Mouse (Mus musculus): ENCODE data around the gene Kcnj11.

Kcnj11 gene

DNA sequence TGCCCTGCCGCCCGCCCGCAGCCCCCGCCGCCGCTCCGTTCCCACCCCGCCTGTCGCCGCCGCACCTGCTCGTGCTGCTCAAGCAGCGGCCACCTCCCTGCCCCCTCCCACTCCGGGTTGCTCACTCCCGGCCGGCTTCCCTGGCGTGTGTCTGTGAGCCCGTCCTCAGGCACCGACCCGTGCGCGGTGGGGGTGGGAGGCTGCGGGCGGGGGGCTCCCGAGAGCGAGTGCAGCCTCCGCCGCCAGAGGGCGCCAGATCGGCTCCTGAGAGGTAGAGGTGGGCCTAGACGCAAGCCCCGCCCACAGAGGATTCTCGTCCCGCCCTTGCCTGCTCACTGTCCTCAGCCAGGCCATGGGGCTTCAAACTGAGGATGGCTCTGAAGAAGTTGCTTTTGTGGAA lies at the start of gene Kcnj11:
Kcnj11 (minus strand) TSS at position 202 of the 400 bp plus-strand sequence.
- ATAC-seq (ENCODE audit: low TSS enrichment) = peak; percentile 5; the same call in 1 of the 2 replicates

GRCm38 (mm10) chr7:46147417-46147816 lies 46.9 kb upstream of the Kcnj11 start:
- no peak for ATAC-seq (ENCODE audit: low TSS enrichment)

DNA sequence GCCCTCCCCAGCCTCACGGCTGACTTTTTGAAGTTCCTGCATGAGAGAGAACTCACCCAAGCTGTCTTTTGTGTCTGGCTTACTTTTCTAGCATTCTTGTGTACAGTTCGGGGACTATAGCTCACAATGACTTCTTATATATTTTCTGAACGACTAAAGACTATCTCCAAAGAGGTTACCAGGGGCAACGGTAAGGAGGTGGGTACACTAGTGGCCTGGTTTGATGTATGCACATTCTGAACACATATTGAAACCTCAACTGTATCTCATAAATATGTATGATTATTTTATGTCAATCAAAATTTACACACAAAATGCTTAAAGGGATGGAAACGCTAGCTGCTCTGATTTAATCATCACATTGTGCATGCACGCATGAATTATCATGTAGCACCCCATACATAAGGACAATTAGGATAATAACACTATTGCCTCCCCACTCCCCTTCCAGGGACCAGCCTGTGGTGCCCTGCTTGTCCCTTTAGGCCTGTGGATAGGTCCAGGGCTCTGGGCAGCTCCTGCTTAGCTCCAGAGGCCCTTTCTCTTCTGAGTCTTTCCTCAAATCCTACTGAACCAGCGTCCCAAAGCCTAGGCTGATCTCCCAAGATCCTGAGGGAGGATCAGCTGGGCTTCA lies 46.2 kb upstream of the Kcnj11 start:
- no peak for ATAC-seq (ENCODE audit: low TSS enrichment)

GRCm38 (mm10) chr7:46144061-46144460 lies 43.5 kb upstream of the Kcnj11 start:
- ATAC-seq (ENCODE audit: low TSS enrichment) = no peak

- peak; percentile 82 for ATAC-seq (ENCODE audit: low TSS enrichment)
Measured at GRCm38 (mm10) chr7:46138329-46138930, 37.9 kb upstream of the Kcnj11 start.

DNA sequence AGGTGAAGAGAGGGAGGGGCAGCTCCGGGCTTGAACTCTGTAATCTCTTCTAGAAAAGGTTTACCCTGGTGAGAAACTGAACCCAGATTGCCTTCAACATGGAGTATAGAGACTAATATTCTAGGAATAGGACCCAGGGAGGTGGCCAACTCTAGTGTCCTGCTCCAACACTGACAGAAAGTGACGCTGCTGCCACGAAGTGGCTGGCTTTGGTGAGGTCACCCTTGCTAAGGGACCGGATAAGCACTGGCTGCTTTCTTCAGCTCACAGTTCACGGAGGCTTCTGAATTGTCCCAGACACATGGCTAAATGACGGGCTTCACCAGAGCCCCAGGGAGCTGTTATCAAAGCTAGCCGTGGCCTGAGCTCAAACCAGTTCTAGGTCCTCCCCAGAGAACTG lies 33.3 kb upstream of the Kcnj11 start:
- no peak for ATAC-seq (ENCODE audit: low TSS enrichment)

DNA sequence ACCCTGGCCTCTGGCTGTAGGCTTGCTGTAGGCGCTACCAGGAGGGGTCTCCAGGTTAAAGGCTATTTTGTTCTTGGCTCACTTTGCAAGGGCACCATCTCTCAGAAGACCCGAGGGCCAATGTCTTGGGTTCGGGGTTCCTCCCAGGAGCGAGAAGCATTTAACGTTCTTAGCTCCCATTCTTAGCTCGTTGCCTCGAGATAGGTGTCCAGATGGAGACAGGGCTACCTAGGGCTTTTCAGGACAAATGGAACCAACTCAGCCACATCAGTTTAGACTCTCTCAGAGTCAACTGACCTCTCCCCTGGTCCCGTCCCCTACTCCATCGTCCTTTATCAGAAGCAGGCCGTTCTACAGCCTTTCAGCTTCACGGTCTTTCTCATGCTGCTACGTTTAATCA lies 31.7 kb upstream of the Kcnj11 start:
- ATAC-seq (ENCODE audit: low TSS enrichment) = no peak

- ATAC-seq (ENCODE audit: low TSS enrichment) = peak; percentile 67; the same call in 1 of the 2 replicates
Measured at GRCm38 (mm10) chr7:46131806-46132205, 31.2 kb upstream of the Kcnj11 start.

DNA sequence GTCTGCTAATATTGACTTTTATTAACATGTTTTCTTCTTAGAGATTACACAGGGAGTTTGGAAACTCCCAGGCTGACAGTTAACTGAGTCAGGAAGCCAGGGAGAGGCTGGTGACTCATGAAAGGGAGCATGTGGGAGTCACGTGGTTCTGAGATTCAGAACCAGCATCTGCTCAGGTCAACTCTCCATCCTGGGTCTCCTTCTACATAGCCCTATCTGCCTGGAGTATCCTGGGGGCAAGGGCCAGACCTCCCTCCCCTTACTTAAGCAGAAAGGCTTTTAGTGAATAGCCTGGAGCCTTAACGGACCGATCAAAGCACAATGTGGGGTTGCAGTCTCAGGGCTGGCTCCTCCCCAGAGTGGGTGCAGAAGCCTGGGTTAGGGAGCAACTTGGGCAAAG lies 30.7 kb upstream of the Kcnj11 start:
- ATAC-seq (ENCODE audit: low TSS enrichment) = peak; percentile 64

- ATAC-seq (ENCODE audit: low TSS enrichment) = no peak
Measured at GRCm38 (mm10) chr7:46130723-46131122, 30.2 kb upstream of the Kcnj11 start.

GRCm38 (mm10) chr7:46129463-46130179 lies 29.1 kb upstream of the Kcnj11 start:
- ATAC-seq (ENCODE audit: low TSS enrichment) = no peak

DNA sequence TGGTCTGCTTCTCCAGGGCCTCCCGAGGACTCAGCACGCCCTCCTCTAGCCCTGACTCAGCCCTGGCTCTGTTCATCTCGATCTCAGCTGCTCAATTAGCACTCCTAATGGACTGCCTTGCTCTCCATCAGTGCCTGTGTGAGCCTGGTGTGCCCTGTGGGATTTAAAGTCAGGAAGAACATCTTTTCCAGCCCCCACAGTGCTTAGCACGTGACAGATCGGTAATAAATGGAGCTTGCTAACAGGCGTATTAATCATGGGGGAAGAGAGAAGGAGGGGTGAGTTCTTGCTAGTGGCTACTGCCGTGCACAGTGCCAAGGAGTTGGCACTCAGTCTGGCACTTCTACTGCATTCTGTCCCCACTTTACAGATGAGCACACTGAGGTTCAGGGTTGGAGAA lies 27.6 kb upstream of the Kcnj11 start:
- no peak for ATAC-seq (ENCODE audit: low TSS enrichment)

- ATAC-seq (ENCODE audit: low TSS enrichment) = no peak
Measured at GRCm38 (mm10) chr7:46125340-46125739, 24.8 kb upstream of the Kcnj11 start.

GRCm38 (mm10) chr7:46124460-46124859 lies 23.9 kb upstream of the Kcnj11 start:
- ATAC-seq (ENCODE audit: low TSS enrichment) = no peak

GRCm38 (mm10) chr7:46122964-46123363 lies 22.4 kb upstream of the Kcnj11 start:
- ATAC-seq (ENCODE audit: low TSS enrichment) = no peak

DNA sequence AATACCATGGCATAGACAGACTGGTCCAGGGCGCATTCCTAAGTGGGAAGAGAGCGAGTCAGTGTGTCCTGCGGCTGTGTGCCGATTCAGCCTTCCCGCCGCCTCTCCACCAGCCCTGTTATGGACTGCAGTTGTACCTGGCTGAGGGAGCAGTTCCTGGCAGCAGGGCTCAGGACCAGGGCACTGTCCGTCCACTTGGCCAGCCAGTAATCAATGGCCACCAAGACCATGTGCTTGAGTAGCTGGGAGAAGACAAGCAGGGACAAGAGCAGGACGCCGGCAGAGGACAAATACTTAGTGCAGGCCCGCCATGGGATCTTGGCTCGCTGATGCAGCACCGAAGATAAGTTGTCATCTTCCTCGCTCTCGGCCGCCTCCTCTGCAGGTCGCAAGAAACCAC lies 16.5 kb upstream of the Kcnj11 start:
- no peak for ATAC-seq (ENCODE audit: low TSS enrichment)

DNA sequence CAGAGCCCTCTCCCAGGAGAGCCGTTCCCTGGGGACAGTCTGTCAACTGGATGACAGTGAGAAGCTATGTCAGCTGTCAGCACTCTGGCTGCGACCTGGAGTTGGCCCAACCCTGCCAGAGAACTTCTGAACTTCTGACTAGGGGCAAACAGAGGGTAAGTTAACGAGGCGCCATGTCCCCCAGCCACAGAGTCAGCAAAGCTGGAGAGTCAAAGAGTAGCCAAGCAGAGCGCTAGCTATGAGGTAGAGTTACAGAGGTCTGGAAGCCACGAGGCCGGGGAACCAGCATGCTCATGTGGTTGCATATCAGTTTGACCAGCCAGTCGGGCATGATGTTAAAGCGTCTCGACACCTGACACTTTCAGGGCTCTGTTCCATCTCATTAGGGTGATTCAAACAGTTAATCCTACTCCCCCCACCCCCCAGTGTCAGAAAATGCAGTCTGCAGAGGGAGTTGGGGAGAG lies 15.6 kb upstream of the Kcnj11 start:
- no peak for ATAC-seq (ENCODE audit: low TSS enrichment)

DNA sequence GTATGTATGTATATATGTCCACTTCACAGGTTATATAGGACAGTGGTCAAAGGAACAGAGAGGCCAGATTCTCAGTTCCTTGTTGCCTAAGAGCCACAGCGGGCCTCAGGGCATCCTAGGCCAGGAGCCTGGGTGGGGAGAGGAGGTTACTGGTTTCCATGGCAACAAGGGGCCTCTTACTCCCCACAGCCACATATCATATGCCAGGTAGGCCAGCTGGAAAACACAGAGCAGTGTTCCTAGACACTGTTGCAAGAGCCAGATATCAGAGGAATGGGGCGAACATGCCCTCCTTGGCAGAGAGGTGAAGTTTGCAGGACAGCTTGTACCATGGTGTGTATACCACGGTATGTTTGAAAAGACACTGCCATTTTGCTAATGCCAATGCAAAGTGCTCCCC lies 12.9 kb upstream of the Kcnj11 start:
- ATAC-seq (ENCODE audit: low TSS enrichment) = no peak

DNA sequence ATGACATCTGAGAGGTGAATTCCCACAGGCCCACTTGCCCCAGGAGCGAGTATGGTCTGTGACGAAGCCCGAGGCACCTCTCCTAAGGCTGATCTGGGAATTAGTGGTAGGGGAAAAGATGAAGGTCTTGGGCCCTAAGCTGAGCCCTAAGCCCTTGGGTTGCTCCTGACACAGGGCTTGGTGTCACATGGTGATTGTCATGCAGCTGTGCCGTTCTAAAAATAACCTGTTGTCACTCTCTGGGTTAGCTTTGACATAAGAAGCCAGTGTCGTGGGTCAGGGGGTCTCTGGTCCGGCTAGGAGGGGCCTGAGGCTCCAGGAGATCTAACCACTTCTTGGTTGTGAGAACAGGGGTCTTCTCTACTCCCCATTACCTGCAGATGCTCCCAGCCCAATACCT lies 11.4 kb upstream of the Kcnj11 start:
- ATAC-seq (ENCODE audit: low TSS enrichment) = no peak

DNA sequence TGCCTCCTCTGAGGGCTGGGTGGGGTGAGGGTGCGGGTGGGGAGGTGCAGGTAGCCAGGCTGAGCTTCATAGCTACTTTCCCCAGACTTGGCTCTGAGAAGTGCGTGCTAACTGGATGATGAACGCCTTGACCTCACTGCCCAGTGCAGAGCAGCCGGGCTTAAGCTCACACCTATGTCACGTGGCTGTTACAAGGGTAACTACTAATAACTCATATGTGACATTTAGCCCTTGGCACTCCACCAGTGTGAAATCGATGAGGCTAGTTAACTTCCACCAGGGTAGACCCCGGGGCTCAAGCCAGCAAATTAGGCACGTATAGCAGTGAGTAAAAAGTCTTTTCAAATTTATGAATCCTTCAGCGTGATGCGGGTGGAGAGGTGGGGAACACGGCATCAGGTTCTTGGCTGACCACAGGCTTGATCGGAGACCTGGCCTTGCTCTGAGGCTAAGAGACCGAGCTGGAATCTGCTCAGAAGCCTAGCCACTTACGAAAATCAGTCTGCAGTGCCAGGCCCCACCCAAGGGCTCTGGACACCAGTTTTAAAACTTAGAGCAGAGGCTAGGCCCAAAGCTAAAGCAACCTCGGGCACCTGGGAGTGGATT lies 10.8 kb upstream of the Kcnj11 start:
- no peak for ATAC-seq (ENCODE audit: low TSS enrichment)

GRCm38 (mm10) chr7:46110079-46110478 lies 9.5 kb upstream of the Kcnj11 start:
- ATAC-seq (ENCODE audit: low TSS enrichment) = peak; percentile 74

DNA sequence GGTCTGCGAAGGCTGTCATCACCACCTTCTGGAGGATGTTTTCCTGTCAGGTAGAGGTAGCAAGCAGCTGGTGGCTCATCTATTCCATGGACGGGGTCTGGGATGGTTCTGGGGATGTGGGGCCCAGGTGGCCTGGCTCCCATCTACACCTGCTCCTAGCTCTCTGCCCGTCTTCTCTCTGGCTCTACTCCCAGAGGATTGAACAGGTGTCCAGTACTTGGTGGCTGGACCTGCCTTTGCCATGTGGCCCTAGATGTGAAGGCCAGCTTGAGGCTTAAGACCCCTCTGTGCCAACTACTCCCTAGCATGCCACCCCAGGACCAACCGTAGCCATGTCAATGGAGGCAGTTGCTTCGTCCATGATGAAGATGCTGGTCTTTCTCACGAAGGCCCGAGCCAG lies 4.9 kb upstream of the Kcnj11 start:
- no peak for ATAC-seq (ENCODE audit: low TSS enrichment)

All from frontal cortex, adult (tissue).